Mouse (Mus musculus) MEL (cell line): Measurements from ENCODE around the gene Rhbdd2.

ENCODE experiments used
- BHLHE40 ChIP-seq: IDR thresholded peaks from 2 replicates; pipeline ENCODE4 v1.6.1; 2012; ENCODE audit warnings: low read depth, mild to moderate bottlenecking, inconsistent platforms, low read length, improper control_type of control experiment, borderline replicate concordance
- CHD1 ChIP-seq: IDR thresholded peaks from 2 replicates; pipeline ENCODE4 v1.6.1; 2012; ENCODE audit warnings: low read depth, mild to moderate bottlenecking, inconsistent platforms, low read length, improper control_type of control experiment
- CTCF ChIP-seq, 3 experiments: IDR thresholded peaks in 2 of 3; conservative IDR thresholded peaks in 1 of 3; 2 replicates each; pipeline ENCODE4 v1.5.1; 2011 to 2012; ENCODE audit warnings: low read length in 3 of 3, low read depth in 2 of 3, mild to moderate bottlenecking in 2 of 3, improper control_type of control experiment in 1 of 3, inconsistent platforms in 1 of 3, mixed read lengths in 1 of 3, moderate library complexity in 1 of 3; ENCODE audit not compliant: control insufficient read depth in 1 of 3, insufficient read depth in 1 of 3, poor library complexity in 1 of 3, severe bottlenecking in 1 of 3
- E2F4 ChIP-seq: IDR thresholded peaks from 2 replicates; pipeline ENCODE4 v1.6.1; 2011; ENCODE audit warnings: low read depth, low read length, improper control_type of control experiment, borderline replicate concordance
- ELF1 ChIP-seq: IDR thresholded peaks from 2 replicates; pipeline ENCODE4 v1.6.1; 2014; ENCODE audit warnings: low read depth, mild to moderate bottlenecking, inconsistent platforms, low read length, improper control_type of control experiment, moderate library complexity
- EP300 ChIP-seq, 2 experiments: IDR thresholded peaks; 2 replicates each; pipeline ENCODE4 v1.6.1; 2011; ENCODE audit warnings: improper control_type of control experiment in 2 of 2, low read length in 2 of 2, low read depth in 1 of 2, mild to moderate bottlenecking in 1 of 2
- MAX ChIP-seq: IDR thresholded peaks from 2 replicates; pipeline ENCODE4 v1.6.1; 2011; ENCODE audit warnings: low read length, improper control_type of control experiment
- POLR2A ChIP-seq, 2 experiments: IDR thresholded peaks; 2 replicates each; pipeline ENCODE4 v1.6.1; 2011 to 2012; ENCODE audit warnings: low read length in 2 of 2, mild to moderate bottlenecking in 2 of 2, control low read depth in 1 of 2, improper control_type of control experiment in 1 of 2, low read depth in 1 of 2, moderate library complexity in 1 of 2; ENCODE audit not compliant: control insufficient read depth in 1 of 2, insufficient read depth in 1 of 2, poor library complexity in 1 of 2
- RAD21 ChIP-seq: IDR thresholded peaks from 2 replicates; pipeline ENCODE4 v1.6.1; 2011; ENCODE audit warnings: mild to moderate bottlenecking, low read depth, low read length, improper control_type of control experiment
- TAL1 ChIP-seq: IDR thresholded peaks from 2 replicates; pipeline ENCODE4 v1.6.1; 2012; ENCODE audit warnings: mild to moderate bottlenecking, inconsistent platforms, low read length, moderate library complexity, mixed read lengths
- USF2 ChIP-seq, 2 experiments: IDR thresholded peaks; 2 replicates each; pipeline ENCODE4 v1.6.1; 2011 to 2012; ENCODE audit warnings: improper control_type of control experiment in 2 of 2, low read length in 2 of 2, borderline replicate concordance in 1 of 2, inconsistent platforms in 1 of 2, low read depth in 1 of 2, mild to moderate bottlenecking in 1 of 2; ENCODE audit not compliant: insufficient read depth in 1 of 2
- ZNF384 ChIP-seq: IDR thresholded peaks from 2 replicates; pipeline ENCODE4 v1.6.1; 2012; ENCODE audit warnings: low read depth, mild to moderate bottlenecking, inconsistent platforms, low read length, improper control_type of control experiment

GRCm38 (mm10) chr5:135691266-135691665 is 58.8 kb downstream of the Rhbdd2 start:
- TF ChIP-seq POLR2A (IDR thresholded peaks at IDR 0.05; ENCODE audit: control insufficient read depth in 1 of 2, insufficient read depth in 1 of 2, low read depth in 1 of 2, low read length in 2 of 2, poor library complexity in 1 of 2), result no peak
- TF ChIP-seq CHD1, result no peak
- TF ChIP-seq CTCF (IDR thresholded peaks at IDR 0.05 in 2 of 3, conservative IDR thresholded peaks at IDR 0.05 in 1 of 3; ENCODE audit: control insufficient read depth in 1 of 3, insufficient read depth in 1 of 3, low read depth in 2 of 3, low read length in 3 of 3, poor library complexity in 1 of 3, severe bottlenecking in 1 of 3), result no peak
- TF ChIP-seq EP300 (IDR thresholded peaks at IDR 0.05; ENCODE audit: low read depth in 1 of 2, low read length in 2 of 2), result no peak
- no peak for TF ChIP-seq E2F4
- TF ChIP-seq ZNF384, result no peak
- TF ChIP-seq TAL1, result no peak
- TF ChIP-seq ELF1, result no peak
- TF ChIP-seq MAX, result no peak
- no peak for TF ChIP-seq USF2 (IDR thresholded peaks at IDR 0.05; ENCODE audit: borderline replicate concordance in 1 of 2, insufficient read depth in 1 of 2, low read depth in 1 of 2, low read length in 2 of 2)
- TF ChIP-seq BHLHE40, result no peak
- TF ChIP-seq RAD21, result no peak
